Mouse (Mus musculus) testis, postnatal 14 days (tissue): Measurements from ENCODE around the gene Capn9.

Experiments
- DNase-seq: peaks from one replicate; pipeline ENCODE4 v3.0.0; 2021; ENCODE audit warnings: low spot score

Capn9 gene

DNA sequence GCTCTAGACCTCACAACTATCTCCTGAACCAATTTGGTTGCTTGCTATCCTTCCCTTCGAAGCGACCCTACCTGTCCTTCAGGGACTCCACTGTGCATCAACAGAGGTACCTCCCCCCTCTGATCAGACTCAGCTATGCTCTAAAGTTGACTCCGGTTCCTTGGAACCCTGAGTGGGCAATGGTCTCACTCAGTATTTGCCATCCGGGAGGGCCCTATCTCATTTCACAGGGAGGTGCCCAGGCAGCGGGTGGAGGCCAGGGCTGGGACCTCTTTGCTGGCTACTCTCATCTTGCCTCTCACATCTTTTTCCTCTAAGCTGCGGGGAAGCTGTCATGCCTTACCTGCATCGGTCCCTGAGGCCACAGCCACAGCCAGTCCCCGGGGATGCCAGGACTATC, at the start of gene Capn9:
TSS of gene Capn9 (plus strand) at position 301 of the 400 bp plus-strand sequence.
- no peak for DNase-seq

DNA sequence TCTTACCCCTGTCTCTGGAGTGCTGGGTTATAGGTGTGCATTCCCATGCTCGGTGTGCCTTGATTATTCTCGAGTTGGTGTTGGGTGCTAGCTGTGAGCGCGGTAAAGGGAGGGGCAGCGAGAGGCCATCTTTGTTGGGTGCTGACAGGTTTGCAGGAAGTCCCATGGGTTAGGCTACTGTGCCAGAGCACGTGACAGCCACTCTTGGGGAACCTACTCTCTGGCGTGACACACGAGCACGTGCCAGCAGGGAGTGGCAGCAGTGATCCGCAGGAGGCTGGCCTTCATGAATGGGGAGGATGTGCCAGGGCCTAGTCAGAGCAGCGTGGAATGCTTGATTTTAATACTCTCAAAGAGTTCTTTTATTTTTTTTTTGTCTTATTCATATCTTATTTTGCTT, 49.6 kb upstream of the Capn9 start:
- no peak for DNase-seq

DNA sequence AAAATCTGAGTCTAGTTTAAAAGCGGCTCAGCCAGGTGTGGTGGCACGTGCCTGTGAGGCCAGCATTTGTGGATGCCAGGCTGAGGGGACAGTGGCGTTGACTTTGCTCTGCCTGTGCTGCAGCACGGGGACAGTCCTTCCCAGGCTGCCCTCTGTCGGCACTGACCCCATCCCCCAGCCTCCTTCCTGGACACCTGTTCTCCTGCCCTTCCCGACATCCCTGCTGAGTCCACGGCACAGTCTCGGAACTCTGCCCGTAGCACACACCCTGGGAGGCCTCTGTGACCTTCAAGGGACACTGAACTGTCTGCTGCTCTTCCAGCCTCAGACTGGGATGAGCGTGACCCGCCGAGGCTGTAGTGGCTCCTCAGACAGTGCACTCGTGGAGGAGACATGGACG, 45.8 kb upstream of the Capn9 start:
- DNase-seq: no peak

DNA sequence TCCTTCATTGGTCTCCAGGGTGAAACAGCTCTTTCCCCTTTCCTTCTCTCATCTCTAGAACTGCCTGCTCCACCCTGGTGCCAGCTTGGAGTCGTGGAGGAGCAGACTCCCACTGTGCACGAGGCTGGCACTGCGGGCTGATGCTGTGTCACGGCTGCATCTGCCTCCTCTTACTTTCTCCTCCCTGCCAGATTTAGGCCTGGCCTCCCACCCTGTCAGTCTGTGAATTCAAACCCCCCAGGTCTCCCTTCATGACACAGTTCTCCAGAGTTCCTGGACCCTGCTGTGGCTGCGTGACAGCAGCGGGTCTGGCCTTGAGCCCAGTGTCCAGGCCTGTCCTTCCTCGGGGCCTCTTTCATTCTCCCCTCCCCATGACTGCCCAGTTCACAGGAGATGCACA, 45.4 kb upstream of the Capn9 start:
- no peak for DNase-seq

DNA sequence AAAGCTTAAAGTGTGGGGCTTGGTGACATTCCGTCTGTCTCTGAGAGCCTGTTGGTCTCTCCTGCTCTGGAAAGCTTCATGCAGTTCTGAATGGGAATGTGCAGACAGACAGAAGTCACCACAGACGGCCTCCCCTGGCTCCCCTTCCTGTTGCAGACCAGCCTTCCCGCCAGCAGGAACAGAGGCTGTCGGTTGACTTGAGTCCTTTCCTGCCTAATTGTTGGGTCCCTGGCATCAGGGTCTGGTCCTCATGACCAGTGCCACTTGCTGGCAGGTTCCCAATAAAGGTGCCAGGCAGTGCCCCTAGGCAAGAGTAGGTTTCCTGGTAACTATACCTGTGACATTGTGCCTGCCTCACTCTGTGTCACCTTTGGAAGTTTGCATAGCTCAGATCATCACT, 44.9 kb upstream of the Capn9 start:
- DNase-seq: no peak

DNA sequence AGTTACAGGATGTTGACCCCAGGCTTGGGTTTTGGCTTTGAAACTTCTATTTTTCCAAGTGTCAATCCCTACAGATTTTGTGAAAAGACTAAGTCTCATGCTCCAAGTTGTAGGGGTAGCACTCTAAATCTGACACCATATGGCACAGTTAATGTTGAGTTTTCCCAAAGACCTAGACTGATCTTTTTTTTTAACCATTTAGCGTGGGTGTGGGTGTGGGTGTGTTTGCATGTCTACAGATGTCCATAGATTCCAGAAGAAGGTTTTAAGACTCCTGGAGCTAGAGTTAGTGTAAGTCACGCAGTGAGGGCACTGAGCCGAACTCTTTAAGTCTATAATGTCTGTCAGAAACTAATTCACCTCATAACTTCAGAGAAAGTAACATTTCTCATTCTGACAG, 43.3 kb upstream of the Capn9 start:
- DNase-seq: no peak

DNA sequence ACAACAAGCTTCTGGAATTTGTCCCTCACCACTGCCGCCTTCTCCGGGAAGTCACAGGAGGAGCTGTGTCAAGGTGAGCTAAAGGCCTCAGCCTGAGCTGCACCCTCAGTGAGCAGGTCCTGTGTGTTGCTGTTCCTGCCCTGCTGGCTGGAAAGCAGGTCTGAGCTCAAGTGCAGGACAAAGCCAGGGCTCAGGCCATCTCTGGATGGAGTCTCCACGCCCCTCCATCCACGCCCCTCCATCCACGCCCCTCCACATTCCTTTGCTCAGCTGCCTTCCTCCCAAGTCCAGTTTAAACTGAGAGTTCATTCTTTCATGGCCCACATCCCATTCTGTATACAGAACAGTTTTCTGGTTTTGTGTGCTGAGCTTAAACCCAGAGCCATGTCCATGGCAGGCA, 40.5 kb upstream of the Capn9 start:
- DNase-seq: no peak

DNA sequence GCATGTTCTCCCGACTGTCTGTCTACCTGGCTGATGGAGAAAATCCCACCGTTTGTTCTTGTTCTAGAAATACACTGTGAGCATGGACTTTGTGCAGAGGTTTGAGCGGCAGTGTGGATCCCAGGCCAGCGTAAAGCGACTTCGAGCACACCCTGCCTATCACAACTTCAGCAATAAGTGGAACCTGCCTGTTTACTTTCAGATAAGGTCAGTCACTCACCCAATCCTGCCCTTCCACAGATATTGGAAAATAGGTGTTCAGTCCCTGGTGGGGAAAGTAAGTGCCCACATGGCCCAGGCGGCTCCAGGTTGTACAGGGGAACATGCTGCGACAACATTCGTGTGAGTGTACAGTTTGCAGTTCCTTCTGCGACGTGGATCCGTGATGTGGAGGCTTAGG, 35.0 kb upstream of the Capn9 start:
- DNase-seq: no peak

DNA sequence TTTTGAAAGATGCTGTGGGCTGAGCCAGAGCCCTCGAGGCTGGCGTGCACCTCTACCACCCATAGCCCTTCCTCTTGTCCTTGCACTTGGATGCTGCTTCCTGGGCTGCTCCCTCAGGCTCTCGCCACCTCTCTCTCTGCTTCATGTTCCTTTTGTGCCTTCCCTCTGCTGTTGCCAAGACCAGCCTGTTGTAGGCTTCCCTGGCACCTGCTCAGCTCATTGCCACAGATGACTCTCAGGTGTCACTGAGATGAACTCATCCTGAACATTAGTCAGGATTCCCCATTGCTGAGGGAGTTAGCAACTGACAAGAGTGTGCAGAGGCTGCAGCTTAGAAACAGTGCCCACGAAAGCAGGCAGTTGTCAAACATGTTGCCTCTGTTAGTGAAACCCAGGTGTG, 33.9 kb upstream of the Capn9 start:
- DNase-seq: no peak

DNA sequence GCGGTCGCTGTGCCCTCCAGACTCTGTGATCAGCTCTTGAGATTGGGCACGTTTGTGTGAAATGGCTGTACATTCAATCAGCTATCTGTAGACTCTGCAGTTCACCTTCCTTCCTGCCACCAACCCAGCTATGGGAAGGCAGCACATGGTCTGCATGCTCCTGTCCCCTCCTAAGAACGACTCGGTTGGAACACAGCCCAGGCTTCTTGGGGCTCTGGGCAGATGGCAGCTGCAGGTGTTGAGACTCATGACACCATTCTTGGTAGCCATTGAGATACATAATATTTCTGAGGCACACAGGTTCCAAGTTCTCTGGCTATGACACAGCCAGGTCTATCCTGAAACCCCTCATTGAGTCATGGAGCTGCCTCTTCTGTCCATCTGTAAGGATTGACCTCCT, 32.6 kb upstream of the Capn9 start:
- DNase-seq: no peak

DNA sequence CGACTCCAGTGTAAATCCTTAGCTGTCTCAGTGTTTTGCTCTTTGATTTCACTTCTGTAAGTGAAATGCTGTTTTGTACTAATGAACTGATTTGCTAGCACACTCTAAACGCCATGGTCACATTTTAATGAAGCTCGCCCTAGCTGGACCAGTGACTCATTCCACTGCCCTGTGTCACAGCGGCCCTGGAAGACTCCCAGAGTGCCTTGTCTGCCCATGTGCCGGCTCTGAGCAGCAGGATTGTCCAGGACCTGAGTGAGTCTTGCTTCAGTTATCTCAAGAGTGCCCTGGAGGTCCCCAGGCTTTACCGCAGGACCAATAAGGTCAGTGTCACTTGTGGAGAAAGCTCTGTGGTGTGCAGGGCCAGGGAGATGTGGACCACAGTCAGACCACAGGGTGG, 29.5 kb upstream of the Capn9 start:
- DNase-seq: no peak

DNA sequence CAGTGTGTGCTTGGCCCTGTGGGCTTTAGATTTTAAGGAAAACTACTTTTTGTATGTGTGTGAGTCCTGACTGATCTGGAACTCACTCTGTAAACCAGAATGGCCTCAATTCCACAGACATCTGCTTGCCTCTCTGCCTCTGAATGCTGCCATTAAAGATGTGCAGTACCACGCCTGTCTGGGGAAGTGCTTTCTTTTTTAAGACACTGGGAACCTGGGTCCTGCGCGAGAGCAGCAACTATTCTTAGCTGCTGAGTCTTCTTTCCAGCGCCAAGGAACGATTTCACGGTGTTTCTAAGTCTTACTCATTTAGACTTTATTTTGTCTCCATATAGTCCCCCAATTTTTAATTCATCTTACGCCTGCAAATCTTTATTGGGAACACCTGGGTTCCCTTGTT, 29.1 kb upstream of the Capn9 start:
- no peak for DNase-seq

DNA sequence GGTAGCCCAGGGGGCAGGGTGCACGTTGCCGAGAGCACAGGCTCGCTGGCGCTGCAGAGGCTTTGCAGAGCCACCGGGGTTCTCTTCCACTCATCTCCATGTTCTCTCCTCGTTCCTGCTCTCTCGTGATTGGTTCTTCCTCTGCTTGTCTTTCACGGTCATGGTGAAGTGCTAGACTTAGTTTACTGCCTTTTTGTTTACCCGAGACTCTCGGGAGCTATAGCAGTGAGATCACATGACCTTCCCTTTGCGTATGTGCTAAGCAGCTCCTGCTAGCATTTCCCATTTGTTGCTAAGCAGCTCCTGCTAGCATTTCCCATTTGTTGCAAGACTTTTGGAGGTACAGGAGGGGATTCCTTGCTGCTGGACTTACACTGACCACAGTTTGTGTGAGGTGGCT, 28.6 kb upstream of the Capn9 start:
- DNase-seq: no peak

DNA sequence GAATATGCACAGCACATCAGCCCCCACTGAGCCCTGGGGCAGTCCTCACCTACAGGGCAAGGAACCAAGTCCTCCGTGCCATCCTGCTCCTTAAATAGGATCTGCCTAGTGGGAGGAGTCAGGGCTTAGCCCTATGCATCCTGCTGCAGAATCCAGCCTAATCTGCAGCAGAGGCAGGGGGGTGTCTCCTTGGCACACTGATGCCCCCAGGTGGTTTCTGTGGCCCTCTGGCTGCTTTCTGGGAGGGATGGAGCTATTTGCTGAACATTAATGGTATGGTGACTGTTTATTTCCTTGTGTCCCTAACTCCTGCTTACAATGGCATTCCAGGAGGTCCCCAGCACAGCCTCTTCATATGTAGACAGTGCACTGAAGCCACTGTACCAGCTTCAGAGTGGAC, 27.7 kb upstream of the Capn9 start:
- no peak for DNase-seq

DNA sequence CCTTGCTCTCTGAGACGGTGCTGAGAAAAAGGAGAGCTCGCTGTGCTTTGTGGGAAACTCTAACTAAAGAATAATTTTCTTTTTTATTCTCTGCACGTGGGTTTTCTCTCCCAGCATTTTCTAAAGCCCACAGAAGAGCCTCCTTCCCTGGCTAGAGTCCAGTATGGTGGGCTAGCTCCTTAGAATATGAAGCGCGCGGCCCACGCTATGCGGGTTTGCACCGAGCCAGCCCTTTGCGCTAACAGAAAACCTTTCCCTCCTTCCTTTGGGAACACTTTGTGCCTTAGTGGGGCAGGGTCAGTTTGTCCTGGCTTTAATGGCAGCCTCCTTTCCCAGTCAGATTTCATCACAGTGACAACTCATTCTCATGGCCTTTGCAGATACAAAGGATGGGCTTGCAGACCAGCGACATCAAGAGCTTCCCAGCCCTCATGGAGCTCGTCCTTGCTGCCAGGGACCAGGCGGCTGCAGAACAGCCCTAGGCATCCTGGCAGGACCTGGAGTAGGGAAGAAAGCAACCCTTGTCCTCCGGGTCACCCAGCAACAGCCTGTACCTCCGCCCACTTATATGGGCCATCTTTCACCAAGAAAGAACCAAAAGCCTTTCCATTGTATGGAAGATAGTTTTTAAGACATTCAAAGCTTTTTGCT, 24.8 kb upstream of the Capn9 start:
- DNase-seq: no peak

DNA sequence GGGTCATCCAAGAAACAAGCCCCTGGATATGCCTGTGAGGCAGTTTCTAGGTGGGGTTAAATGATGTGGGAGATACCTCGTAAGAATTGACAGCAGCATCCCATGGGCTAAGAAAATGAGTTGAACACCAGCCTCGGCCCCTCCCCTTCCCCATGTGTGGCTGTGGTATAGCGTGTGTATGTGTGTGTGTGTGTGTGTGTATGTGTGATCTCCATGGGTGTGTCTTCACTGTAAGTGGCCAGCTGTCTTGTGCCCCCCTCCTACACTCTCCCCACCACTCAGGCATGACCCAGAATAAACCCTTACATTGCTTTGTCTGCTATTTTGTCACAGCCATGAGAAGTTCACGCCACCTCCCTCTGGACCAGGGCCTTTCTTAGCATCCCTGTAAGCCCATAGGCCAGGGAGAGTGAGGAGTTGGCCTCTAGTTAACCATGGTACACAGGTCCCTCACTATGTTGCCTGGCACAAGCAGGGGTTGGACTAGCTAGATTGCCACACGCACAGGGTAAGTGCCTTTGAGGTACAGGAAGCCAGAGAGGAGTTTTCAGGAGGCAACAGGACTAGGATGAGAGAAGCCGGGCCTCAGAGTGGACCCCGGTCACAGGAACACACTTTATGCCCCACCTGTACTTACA, 20.7 kb upstream of the Capn9 start:
- no peak for DNase-seq

DNA sequence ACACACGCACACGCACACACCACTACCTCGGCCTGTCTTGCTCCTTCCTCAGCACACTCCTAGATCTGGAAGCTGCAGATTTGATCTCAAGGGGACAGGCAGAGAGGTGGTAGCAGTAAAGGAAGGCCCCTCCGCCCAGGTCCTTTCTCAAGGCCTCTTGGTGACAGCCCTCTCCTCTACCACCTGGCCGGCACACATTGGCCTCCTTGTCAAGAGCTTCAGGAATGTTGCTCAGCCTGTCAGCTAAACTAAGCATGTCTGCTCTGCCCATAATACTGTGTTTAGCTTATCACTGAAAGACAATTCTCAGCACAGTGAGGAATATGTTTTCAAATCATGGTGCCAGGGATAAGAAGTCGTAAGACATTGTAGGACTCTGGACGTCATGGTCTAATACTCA, 19.7 kb upstream of the Capn9 start:
- DNase-seq: no peak

DNA sequence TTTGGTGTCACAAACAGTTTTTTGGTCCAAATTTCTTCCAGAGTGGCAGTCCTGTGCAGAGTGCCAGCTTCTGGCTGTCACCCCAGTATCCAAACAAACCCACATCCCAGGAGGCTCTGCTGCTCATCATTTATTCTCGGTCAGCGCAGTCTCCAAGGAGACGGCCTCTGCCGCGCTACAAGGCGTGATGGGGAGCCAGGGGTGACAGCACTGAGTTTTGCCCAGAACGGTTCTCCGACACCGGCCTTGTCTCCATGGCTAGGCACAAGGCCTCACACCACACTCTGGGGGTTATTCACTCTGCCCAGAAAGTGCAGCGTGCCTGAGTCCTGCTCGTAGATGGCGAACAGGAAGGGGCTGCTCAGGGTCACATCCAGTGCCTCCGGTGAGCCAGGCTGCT, 19.3 kb upstream of the Capn9 start:
- DNase-seq: no peak

DNA sequence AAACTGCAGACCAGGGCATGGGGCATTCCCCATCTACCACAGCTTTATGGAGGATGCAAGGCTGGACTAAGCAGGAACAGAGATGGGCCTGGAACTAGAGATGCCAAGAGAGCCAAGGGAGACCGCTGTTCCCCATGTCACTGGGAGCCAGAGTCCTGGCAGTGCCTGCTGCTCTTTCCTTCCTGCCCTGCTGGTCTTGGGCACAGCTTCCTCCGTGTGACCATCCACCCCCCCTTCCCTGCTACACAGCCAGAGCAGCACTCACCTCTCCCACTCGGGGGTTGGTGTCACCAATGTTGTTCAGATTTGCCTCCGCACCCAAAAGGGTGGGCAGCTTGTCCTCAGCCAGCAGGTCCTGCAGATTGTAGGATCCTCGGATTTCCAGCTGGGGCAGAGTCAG, 18.4 kb upstream of the Capn9 start:
- DNase-seq: no peak

DNA sequence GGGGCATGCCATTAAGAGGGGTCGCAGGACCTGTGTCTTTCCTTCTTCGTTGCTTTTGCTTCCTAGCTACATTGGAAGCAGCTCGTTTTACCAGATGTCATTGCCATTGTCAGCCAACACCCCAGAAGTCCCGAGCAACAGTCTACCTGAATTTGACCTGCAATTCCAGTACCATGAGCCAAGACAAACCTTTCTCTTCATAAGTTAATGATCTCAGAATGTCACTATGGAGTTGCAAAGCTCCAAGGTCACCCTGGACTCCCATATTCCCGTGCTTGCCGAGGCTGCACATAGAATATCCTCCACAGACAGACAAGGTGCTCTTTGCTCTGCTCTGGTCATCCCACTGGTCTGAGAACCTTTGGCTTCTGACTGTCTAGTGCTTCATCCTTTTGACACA, 8.8 kb upstream of the Capn9 start:
- DNase-seq: no peak

DNA sequence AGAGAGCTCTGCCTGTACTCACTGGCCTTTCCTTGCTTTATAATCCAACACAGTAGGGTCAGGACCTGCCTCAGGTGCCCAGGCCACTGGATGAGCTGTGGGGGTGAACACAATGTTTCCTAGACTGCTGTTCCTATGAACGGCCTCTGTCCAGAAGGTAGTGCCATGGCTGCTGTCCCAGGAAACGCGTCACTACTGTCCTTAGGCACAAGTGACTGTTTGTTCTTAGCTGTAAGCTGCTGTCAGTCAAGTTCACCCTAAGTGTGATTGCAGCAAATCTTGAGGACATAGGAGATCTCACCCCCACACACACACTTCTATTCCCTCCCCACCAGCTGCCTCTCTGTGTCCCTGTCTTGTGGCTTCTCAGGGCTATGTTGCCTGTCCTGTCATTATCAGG, 8.3 kb upstream of the Capn9 start:
- DNase-seq: no peak

DNA sequence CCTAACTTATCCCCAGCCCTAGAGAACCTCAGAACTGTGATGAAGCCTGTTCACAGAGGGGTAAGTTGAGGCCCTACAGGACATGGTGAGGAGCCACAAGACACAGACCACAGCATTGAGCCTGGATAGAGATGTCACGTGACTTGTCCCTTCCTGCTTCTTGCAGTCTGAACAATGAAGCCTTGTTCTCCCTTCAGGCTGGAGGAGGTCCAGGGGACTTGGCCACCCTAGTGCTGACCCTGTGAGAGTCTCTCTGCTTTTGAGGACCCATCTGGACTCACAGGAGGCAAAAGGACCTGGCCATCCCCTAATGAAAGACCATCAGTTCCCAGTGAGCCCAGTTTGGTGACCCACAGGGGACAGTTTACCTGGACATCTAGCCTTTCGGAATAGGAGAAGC, 6.8 kb upstream of the Capn9 start:
- peak; percentile 34 for DNase-seq

DNA sequence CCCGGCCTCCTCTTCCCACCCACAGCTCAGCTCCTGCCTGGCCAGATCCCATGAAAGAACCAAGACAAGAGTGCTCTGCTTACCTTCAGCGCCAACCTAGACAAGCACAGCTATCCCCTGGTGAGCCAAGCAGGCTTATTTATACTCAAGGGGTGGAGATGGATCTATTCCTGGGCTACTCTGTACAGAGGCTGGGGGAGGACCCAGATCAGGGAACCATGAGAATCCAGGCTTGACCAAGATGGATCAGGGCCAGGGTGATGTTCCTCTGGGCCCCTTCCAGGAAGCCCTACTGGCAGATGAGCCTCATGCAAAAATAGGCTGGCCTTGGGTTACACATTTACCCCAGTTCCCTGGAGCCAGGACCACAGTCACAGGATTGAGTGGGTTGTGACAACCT, 6.3 kb upstream of the Capn9 start, which contains the start of gene Agt:
TSS of gene Agt (minus strand) at position 114 of the 400 bp plus-strand sequence.
- DNase-seq: peak; percentile 70

DNA sequence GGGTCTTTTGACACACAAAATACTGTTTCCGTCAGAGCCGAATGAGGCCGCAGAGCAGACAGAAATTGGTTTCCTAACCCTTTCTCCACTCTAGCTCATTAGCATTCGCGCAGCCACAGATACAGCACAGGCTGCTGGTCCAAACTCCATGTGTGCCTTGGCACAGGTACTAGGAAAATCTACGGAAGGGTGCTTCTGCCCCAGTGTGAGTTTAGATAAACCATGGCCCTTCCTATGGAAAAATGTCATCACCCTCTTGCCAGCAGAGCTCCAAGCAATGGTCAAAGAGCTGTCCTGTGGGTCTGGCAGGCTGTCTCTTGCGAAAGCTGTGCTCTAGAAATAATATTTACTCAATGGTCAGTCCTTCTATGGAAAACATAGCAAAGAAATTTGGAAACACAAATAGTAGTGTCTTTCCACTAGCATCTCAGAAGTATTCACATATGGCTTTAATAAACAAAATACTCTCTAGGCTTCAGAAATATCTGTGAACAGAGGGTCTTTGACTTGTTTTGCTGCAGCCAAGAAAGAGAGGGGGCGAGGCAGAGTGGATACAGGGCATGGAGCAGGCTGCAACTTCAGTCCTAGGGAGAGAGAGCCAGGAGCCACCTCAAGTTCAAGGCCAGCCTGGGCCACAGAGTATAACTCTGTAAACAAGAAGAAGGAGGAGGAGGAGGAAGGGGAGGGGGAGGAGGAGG, 4.0 kb upstream of the Capn9 start:
- DNase-seq: no peak
